Mouse (Mus musculus): ENCODE results near the gene Atp6v1e1. TPM values are rescaled to one million over a fixed set of nuclear protein-coding genes. Genes with fewer than 3 reads are reported as not detected.

Atp6v1e1 gene
- polyA plus RNA-seq, 1 experiment from 2014 or later = 130 TPM

- peak; percentile 77 for ATAC-seq (replicated peaks; ENCODE audit: insufficient number of reproducible peaks, insufficient read depth, low FRiP score, low read depth)
- Histone ChIP-seq H3K9me3 (replicated peaks) (0 out of 2 replicates have a peak, but pooled peaks cover 2% of the 10 kb centered on the region), H3K36me3 (peaks cover 3% of the 10 kb centered on the region; the same call in 1 of the 2 replicates), H3K27ac (peak overlapping the region; percentile 97), H3K27me3 (no peaks in the 10 kb centered on the region), H3K4me3 (peak overlapping the region; percentile 89), H3K9ac (peak overlapping the region; percentile 94), H3K4me2 (peak overlapping the region; percentile 78), H3K4me1 (replicated peaks) (peaks cover 6% of the 10 kb centered on the region)
- WGBS = 2% methylated on average over 37 of the region's 37 CpGs
Observed at GRCm38 (mm10) chr6:120836389-120837151, 14.0 kb upstream of the Atp6v1e1 start.

GRCm38 (mm10) chr6:120835474-120836374 lies 13.1 kb upstream of the Atp6v1e1 start, which contains the start of gene Bcl2l13:
Gene Bcl2l13 (plus strand): TSS chr6:120836212.
- ATAC-seq (replicated peaks; ENCODE audit: insufficient number of reproducible peaks, insufficient read depth, low FRiP score, low read depth) = peak; percentile 92
- Histone ChIP-seq H3K27ac (peak within 1 kb of the TSS; percentile 97), H3K9me3 (replicated peaks) (0 out of 2 replicates have a peak, but pooled peaks cover 2% of the 10 kb centered on the region), H3K4me2 (peak within 1 kb of the TSS; percentile 78), H3K4me1 (replicated peaks) (peaks cover 4% of the 10 kb centered on the region; the same call in 1 of the 2 replicates), H3K36me3 (peaks cover 3% of the 10 kb centered on the region; the same call in 1 of the 2 replicates), H3K4me3 (peak within 1 kb of the TSS; percentile 89), H3K27me3 (no peaks in the 10 kb centered on the region), H3K9ac (peak within 1 kb of the TSS; percentile 94)
- 3% methylated on average over 40 of the region's 40 CpGs for WGBS

GRCm38 (mm10) chr6:120834766-120835321 lies 12.3 kb upstream of the Atp6v1e1 start:
- Histone ChIP-seq H3K4me3 (no peak overlapping the region), H3K27ac (no peak overlapping the region), H3K27me3 (no peaks in the 10 kb centered on the region), H3K36me3 (peaks cover 3% of the 10 kb centered on the region; the same call in 1 of the 2 replicates), H3K4me2 (no peak overlapping the region), H3K4me1 (replicated peaks) (peaks cover 4% of the 10 kb centered on the region; the same call in 1 of the 2 replicates), H3K9ac (no peak overlapping the region), H3K9me3 (replicated peaks) (0 out of 2 replicates have a peak, but pooled peaks cover 2% of the 10 kb centered on the region)
- WGBS = 69% methylated on average over 4 of the region's 4 CpGs
- no peak for ATAC-seq (replicated peaks; ENCODE audit: insufficient number of reproducible peaks, insufficient read depth, low FRiP score, low read depth)

DNA sequence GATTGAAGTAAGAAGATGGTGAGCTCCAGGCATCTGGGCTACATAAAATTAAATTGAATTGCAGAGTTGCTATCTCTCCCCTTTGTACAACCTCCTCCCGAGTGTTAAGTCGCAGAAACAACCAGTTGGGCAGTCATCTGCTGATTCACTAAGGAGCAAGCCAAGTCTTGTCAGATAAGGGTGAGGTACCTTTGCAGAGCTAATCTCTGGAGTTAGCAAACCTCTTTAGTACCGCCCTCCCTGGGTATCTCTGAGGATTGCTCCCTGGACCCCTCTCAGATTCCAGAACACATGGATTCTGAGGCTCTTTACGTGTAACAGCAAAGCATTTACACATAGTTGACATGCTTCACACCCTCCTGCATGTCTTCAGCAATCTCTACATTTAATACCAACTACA lies 9.5 kb upstream of the Atp6v1e1 start:
- Histone ChIP-seq H3K4me3 (no peak overlapping the region), H3K4me1 (replicated peaks) (peaks cover 2% of the 10 kb centered on the region; the same call in 1 of the 2 replicates), H3K27ac (no peak overlapping the region), H3K36me3 (no peaks in the 10 kb centered on the region), H3K4me2 (no peak overlapping the region), H3K9ac (no peak overlapping the region), H3K9me3 (replicated peaks) (no peaks in the 10 kb centered on the region), H3K27me3 (no peaks in the 10 kb centered on the region)
- ATAC-seq (replicated peaks; ENCODE audit: insufficient number of reproducible peaks, insufficient read depth, low FRiP score, low read depth) = no peak
- WGBS = 36% methylated on average over 4 of the region's 4 CpGs

- no peaks in the 10 kb centered on the region for H3K9me3 ChIP-seq (replicated peaks)
- no peak for ATAC-seq (replicated peaks; ENCODE audit: insufficient number of reproducible peaks, insufficient read depth, low FRiP score, low read depth)
- WGBS = 57% methylated on average over 4 of the region's 4 CpGs
Observed at GRCm38 (mm10) chr6:120830866-120831608, 8.4 kb upstream of the Atp6v1e1 start.

DNA sequence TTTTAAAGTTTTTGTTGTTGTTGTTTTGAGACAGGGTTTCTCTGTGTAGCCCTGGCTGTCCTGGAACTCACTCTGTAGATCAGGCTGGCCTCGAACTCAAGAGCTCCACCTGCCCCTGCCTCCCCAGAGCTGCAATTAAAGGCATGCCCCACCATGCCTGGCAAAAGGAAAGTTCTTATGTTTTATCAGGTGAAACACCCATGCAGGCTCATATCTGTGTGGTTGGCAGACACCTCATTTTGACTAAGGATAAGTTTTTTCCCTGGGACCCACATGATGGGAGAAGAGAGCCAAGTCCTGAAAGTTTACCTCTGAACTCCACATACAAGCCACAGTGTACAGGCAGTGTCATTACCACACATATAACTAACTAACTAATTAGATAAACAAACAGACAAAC lies 7.5 kb upstream of the Atp6v1e1 start:
- 56% methylated on average over 1 of the region's 1 CpGs for WGBS
- ATAC-seq (replicated peaks; ENCODE audit: insufficient number of reproducible peaks, insufficient read depth, low FRiP score, low read depth) = no peak
- H3K4me3 ChIP-seq = no peak overlapping the region

More at GRCm38 (mm10) chr6:120830866-120831608, 8.4 kb upstream of the Atp6v1e1 start:
- H3K4me2 ChIP-seq = no peak overlapping the region
- no peaks in the 10 kb centered on the region for H3K4me1 ChIP-seq (replicated peaks)
- H3K36me3 ChIP-seq = no peaks in the 10 kb centered on the region
- H3K9ac ChIP-seq = no peak overlapping the region
- H3K4me3 ChIP-seq = no peak overlapping the region
- H3K27ac ChIP-seq = no peak overlapping the region
- H3K27me3 ChIP-seq = no peaks in the 10 kb centered on the region

GRCm38 (mm10) chr6:120822937-120823614 lies 483 bp upstream of the Atp6v1e1 start:
- no peaks in the 10 kb centered on the region for H3K9me3 ChIP-seq (replicated peaks)
- H3K9ac ChIP-seq = no peak overlapping the region
- H3K36me3 ChIP-seq = peaks cover 16% of the 10 kb centered on the region
- peak overlapping the region; percentile 90 for H3K27ac ChIP-seq
- WGBS = 65% methylated on average over 10 of the region's 10 CpGs
- H3K4me2 ChIP-seq = peak overlapping the region; percentile 45
- peaks cover 17% of the 10 kb centered on the region for H3K4me1 ChIP-seq (replicated peaks)
- no peaks in the 10 kb centered on the region for H3K27me3 ChIP-seq
- ATAC-seq (replicated peaks; ENCODE audit: insufficient number of reproducible peaks, insufficient read depth, low FRiP score, low read depth) = no peak
- peak overlapping the region; percentile 93 for H3K4me3 ChIP-seq

More for the DNA sequence above, 7.5 kb upstream of the Atp6v1e1 start:
- H3K36me3 ChIP-seq = no peaks in the 10 kb centered on the region
- H3K9ac ChIP-seq = no peak overlapping the region
- no peak overlapping the region for H3K27ac ChIP-seq
- H3K9me3 ChIP-seq (replicated peaks) = no peaks in the 10 kb centered on the region
- no peaks in the 10 kb centered on the region for H3K4me1 ChIP-seq (replicated peaks)
- H3K4me2 ChIP-seq = no peak overlapping the region
- no peaks in the 10 kb centered on the region for H3K27me3 ChIP-seq

DNA sequence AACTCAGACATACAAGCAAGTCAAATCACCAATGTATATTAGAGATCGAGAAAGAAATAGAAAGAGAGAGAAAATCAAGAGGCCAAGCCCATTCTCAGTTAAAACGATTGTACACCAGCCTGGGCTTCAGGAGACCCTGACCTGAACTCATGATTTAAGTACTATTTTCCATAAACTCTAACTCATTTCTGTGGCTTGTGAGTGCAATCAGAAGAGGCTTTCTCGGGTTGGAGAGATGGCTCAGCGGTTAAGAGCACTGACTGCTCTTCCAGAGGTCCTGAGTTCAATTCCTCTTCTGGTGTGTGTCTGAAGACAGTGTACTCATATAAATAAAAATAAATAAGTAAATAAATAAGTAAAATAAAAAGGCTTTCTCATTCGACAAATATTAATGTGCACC lies 878 bp downstream of the Atp6v1e1 start:
- Histone ChIP-seq H3K27me3 (no peaks in the 10 kb centered on the region), H3K27ac (peak overlapping the region; percentile 90; the same call in 1 of the 2 replicates), H3K36me3 (peaks cover 26% of the 10 kb centered on the region), H3K4me3 (peak overlapping the region; percentile 93), H3K9me3 (replicated peaks) (no peaks in the 10 kb centered on the region), H3K4me2 (peak overlapping the region; percentile 67), H3K9ac (peak overlapping the region; percentile 89), H3K4me1 (replicated peaks) (peaks cover 17% of the 10 kb centered on the region)
- ATAC-seq (replicated peaks; ENCODE audit: insufficient number of reproducible peaks, insufficient read depth, low FRiP score, low read depth) = no peak
- 43% methylated on average over 5 of the region's 5 CpGs for WGBS

DNA sequence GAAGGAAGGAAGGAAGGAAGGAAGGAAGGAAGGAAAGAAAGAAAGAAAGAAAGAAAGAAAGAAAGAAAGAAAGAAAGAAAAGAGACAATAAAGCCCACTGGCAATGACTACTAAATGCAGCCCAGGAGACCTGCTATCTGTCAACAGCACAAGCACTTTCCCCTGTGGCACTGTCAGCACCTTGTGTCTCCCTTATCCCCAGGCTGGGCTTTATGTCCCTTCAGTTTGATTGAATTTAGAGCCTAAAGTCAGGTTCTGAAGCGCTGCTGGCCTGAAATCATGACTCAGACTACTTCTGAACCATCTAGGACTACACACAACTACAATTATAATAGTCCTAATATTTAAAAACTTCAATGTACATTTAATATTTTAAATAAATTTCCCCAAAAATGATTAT lies 1.7 kb downstream of the Atp6v1e1 start:
- H3K36me3 ChIP-seq = peaks cover 26% of the 10 kb centered on the region
- H3K27me3 ChIP-seq = no peaks in the 10 kb centered on the region
- WGBS = 56% methylated on average over 1 of the region's 1 CpGs
- H3K4me1 ChIP-seq (replicated peaks) = peaks cover 17% of the 10 kb centered on the region
- H3K27ac ChIP-seq = no peak overlapping the region
- H3K4me3 ChIP-seq = peak overlapping the region; percentile 93; the same call in 1 of the 2 replicates
- H3K9me3 ChIP-seq (replicated peaks) = no peaks in the 10 kb centered on the region
- peak overlapping the region; percentile 67 for H3K4me2 ChIP-seq
- no peak overlapping the region for H3K9ac ChIP-seq
- no peak for ATAC-seq (replicated peaks; ENCODE audit: insufficient number of reproducible peaks, insufficient read depth, low FRiP score, low read depth)

- 80% methylated on average over 5 of the region's 5 CpGs for WGBS
- Histone ChIP-seq H3K4me3 (no peak overlapping the region), H3K27me3 (no peaks in the 10 kb centered on the region)
Observed at GRCm38 (mm10) chr6:120820144-120820543, 2.4 kb downstream of the Atp6v1e1 start.

More at GRCm38 (mm10) chr6:120820144-120820543, 2.4 kb downstream of the Atp6v1e1 start:
- H3K9me3 ChIP-seq (replicated peaks) = no peaks in the 10 kb centered on the region
- H3K27ac ChIP-seq = no peak overlapping the region
- no peak overlapping the region for H3K9ac ChIP-seq
- peaks cover 26% of the 10 kb centered on the region for H3K36me3 ChIP-seq
- no peak for ATAC-seq (replicated peaks; ENCODE audit: insufficient number of reproducible peaks, insufficient read depth, low FRiP score, low read depth)
- H3K4me1 ChIP-seq (replicated peaks) = peaks cover 17% of the 10 kb centered on the region
- no peak overlapping the region for H3K4me2 ChIP-seq
